Mouse (Mus musculus) spleen, adult 10 weeks (tissue): Measurements from ENCODE around the gene Stub1. TPM values are rescaled to one million over a fixed set of nuclear protein-coding genes. Genes with fewer than 3 reads are reported as not detected.

Experiments
- polyA plus RNA-seq: library from polyadenylated mRNA; stranded (reverse); fragments of 350-450 nt; fragmentation: Illumina TruSeq; extraction: RNeasy Lipid Tissue Mini Kit (QIAGEN cat#74804); gene quantifications from one replicate; pipeline ENCODE4 v1.2.3, GENCODE M21; 2015; ENCODE audit warnings: low replicate concordance; ENCODE audit not compliant: insufficient read depth

Gene Stub1
- polyA plus RNA-seq, 1 experiment from 2014 or later: 41.4 TPM

Other genes starting within 250 kb of the Stub1 start
- gene Gng13, start 116.2 kb downstream of the Stub1 start, polyA plus RNA-seq: not detected
- 3.2 TPM for gene Chtf18, start 106.0 kb downstream of the Stub1 start, polyA plus RNA-seq
- 1.5 TPM for gene Rpusd1, start 105.7 kb downstream of the Stub1 start, polyA plus RNA-seq
- not detected for gene Mslnl, start 97.4 kb downstream of the Stub1 start, polyA plus RNA-seq
- gene Msln, start 79.0 kb downstream of the Stub1 start, polyA plus RNA-seq: 1.9 TPM
- gene Narfl, start 59.6 kb downstream of the Stub1 start, polyA plus RNA-seq: 15.2 TPM
- gene Haghl, start 47.7 kb downstream of the Stub1 start, polyA plus RNA-seq: 7.3 TPM
- not detected for gene Ccdc78, start 46.8 kb downstream of the Stub1 start, polyA plus RNA-seq
- 19.6 TPM for gene Fam173a, start 40.5 kb downstream of the Stub1 start, polyA plus RNA-seq
- gene AC134908.4, start 37.7 kb downstream of the Stub1 start, polyA plus RNA-seq: not detected
- gene Metrn, start 36.3 kb downstream of the Stub1 start, polyA plus RNA-seq: 2.4 TPM
- 0.46 TPM for gene Fbxl16, start 24.3 kb downstream of the Stub1 start, polyA plus RNA-seq
- 7.8 TPM for gene Wdr24, start 9.8 kb downstream of the Stub1 start, polyA plus RNA-seq
- gene Jmjd8, start 4.5 kb downstream of the Stub1 start, polyA plus RNA-seq: 21.8 TPM
- gene Rhbdl1, start 3.9 kb upstream of the Stub1 start, polyA plus RNA-seq: not detected
- 0.30 TPM for gene Gm20683, start 8.4 kb upstream of the Stub1 start, polyA plus RNA-seq
- gene Rhot2, start 11.4 kb upstream of the Stub1 start, polyA plus RNA-seq: 38.1 TPM
- gene Wdr90, start 28.1 kb upstream of the Stub1 start, polyA plus RNA-seq: 9.6 TPM
- 1.4 TPM for gene Mcrip2, start 35.4 kb upstream of the Stub1 start, polyA plus RNA-seq
- gene Mettl26, start 41.7 kb upstream of the Stub1 start, polyA plus RNA-seq: 14.3 TPM
- 0.21 TPM for gene Wfikkn1, start 47.5 kb upstream of the Stub1 start, polyA plus RNA-seq
- 10.4 TPM for gene Rab40c, start 86.3 kb upstream of the Stub1 start, polyA plus RNA-seq
- 70.8 TPM for gene Pigq, start 111.5 kb upstream of the Stub1 start, polyA plus RNA-seq
- 0.28 TPM for gene Nhlrc4, start 111.6 kb upstream of the Stub1 start, polyA plus RNA-seq
- gene A930017K11Rik, start 119.2 kb upstream of the Stub1 start, polyA plus RNA-seq: not detected
- 5.8 TPM for gene Capn15, start 152.4 kb upstream of the Stub1 start, polyA plus RNA-seq
- 6.5 TPM for gene Rab11fip3, start 236.2 kb upstream of the Stub1 start, polyA plus RNA-seq